Mouse (Mus musculus) liver, embryonic 14.5 days (tissue): ENCODE results near the gene Kpna7. TPM values are rescaled to one million over a fixed set of nuclear protein-coding genes. Genes with fewer than 3 reads are reported as not detected.

Source experiments
- ATAC-seq: fragments of 200-750 bp; cut with Nextera tagmentation; 2 replicates; pipeline ENCODE4 v1.8.0; 2017; ENCODE audit warnings: moderate number of reproducible peaks, mild to moderate bottlenecking, moderate library complexity; ENCODE audit not compliant: insufficient read depth
- DNase-seq, 3 experiments: peaks; one replicate each; pipeline ENCODE4 v3.0.0-alpha.2; 2012 to 2013; ENCODE audit warnings: low read depth in 3 of 3, low spot score in 3 of 3
- H3K27ac ChIP-seq: fragments of 300-500 bp; sonication (generic); 2 replicates; pipeline ENCODE4 v1.5.1; 2014; ENCODE audit warnings: moderate library complexity, mild to moderate bottlenecking, control low read depth, inconsistent platforms
- H3K27me3 ChIP-seq: fragments of 300-500 bp; sonication (generic); 2 replicates; pipeline ENCODE4 v1.6.1; 2014; ENCODE audit warnings: mild to moderate bottlenecking, low read length, moderate library complexity; ENCODE audit not compliant: control insufficient read depth, insufficient read depth
- H3K36me3 ChIP-seq: fragments of 300-500 bp; sonication (generic); replicated peaks from 2 replicates; pipeline ENCODE4 v1.6.1; 2014; ENCODE audit warnings: low read depth; ENCODE audit not compliant: control insufficient read depth, insufficient read depth
- H3K4me1 ChIP-seq, 2 experiments: fragments of 200-500 bp in 1 of 2; fragments of 300-500 bp in 1 of 2; sonication (generic) in 1 of 2; replicated peaks; 2 replicates each; pipeline ENCODE4 v1.6.1; 2012 to 2014; ENCODE audit warnings: antibody characterized with exemption in 1 of 2, inconsistent platforms in 1 of 2, low read length in 1 of 2; ENCODE audit not compliant: control insufficient read depth in 2 of 2, insufficient read depth in 2 of 2
- H3K4me2 ChIP-seq: fragments of 300-500 bp; sonication (generic); 2 replicates; pipeline ENCODE4 v1.6.1; 2014; ENCODE audit warnings: low read depth, mild to moderate bottlenecking, control low read depth, moderate library complexity
- H3K4me3 ChIP-seq, 2 experiments: fragments of 200-500 bp in 1 of 2; fragments of 300-500 bp in 1 of 2; sonication (generic) in 1 of 2; 2 replicates each; pipeline ENCODE4 v1.5.1; 2012 to 2014; ENCODE audit warnings: low read depth in 2 of 2, low read length in 2 of 2, mild to moderate bottlenecking in 2 of 2, control low read depth in 1 of 2, inconsistent platforms in 1 of 2, moderate library complexity in 1 of 2; ENCODE audit not compliant: insufficient read depth in 1 of 2
- H3K9ac ChIP-seq: fragments of 300-500 bp; sonication (generic); replicated peaks from 2 replicates; pipeline ENCODE4 v1.6.1; 2014; ENCODE audit warnings: mild to moderate bottlenecking, control low read depth, moderate library complexity
- H3K9me3 ChIP-seq: fragments of 300-500 bp; sonication (generic); 2 replicates; pipeline ENCODE4 v1.6.1; 2016; ENCODE audit warnings: low read length, mixed read lengths; ENCODE audit not compliant: control insufficient read depth
- CTCF ChIP-seq: IDR thresholded peaks from 2 replicates; pipeline ENCODE4 v1.5.1; 2016; ENCODE audit warnings: antibody characterized with exemption, low read depth, control low read depth
- EP300 ChIP-seq: IDR thresholded peaks from 2 replicates; pipeline ENCODE4 v1.6.1; 2016; ENCODE audit warnings: antibody characterized with exemption, low read depth
- WGBS: fragments of 180-500 bp; shearing (Covaris S2); extraction: QIAGEN DNeasy Blood & Tissue Kit; methylation state at CpG from one replicate; pipeline ENCODE4 v1.1.7; 2014; ENCODE audit not compliant: insufficient replicate concordance; 5-methylcytosine and 5-hydroxymethylcytosine counted together
- polyA plus RNA-seq, 2 experiments: library from polyadenylated mRNA; depleted of rRNA in 1 of 2; stranded (reverse) in 1 of 2; unstranded in 1 of 2; fragments of >200 nt; fragmentation: Nextera tagmentation in 1 of 2; extraction: Ambion mirVana in 1 of 2; gene quantifications; 2 replicates each; pipeline versions ENCODE4 v1.2.1 to v1.2.3; 2012 to 2014

The Kpna7 gene
- polyA plus RNA-seq, 2 experiments = 0.04 to 0.11 TPM

DNA sequence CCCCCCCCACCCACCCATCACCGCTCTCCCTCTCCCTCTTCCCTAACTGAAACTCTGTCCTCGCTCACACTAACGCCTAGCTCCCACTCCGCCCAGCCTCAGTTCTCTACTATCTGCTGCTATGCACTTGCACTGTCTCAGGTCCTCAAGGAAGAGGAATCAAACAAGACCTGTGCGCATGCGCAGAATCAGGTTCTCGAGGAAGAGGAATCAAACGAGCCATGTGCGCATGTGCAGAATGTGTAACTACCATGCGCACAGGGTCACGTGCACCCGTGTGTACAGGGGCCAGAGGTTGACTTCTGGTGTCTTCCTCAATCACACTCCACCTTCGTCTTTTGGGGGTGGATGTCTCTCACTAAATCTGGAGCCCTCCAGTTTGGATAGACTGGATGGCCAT, 96.3 kb downstream of the Kpna7 start:
- H3K27ac ChIP-seq = no peak overlapping the region
- TF ChIP-seq EP300 (no peak), CTCF (no peak)
- H3K36me3 ChIP-seq = no peaks in the 10 kb centered on the region
- peaks cover 0 to 3% of the 10 kb centered on the region in 2 experiments; a peak in 1 of 4 replicates for H3K4me1 ChIP-seq
- DNase-seq (no peak), ATAC-seq (no peak)
- H3K4me3 ChIP-seq = no peak overlapping the region
- 72% methylated on average over 13 of the region's 13 CpGs for WGBS
- no peaks in the 10 kb centered on the region for H3K27me3 ChIP-seq
- no peaks in the 10 kb centered on the region for H3K9me3 ChIP-seq
- no peak overlapping the region for H3K4me2 ChIP-seq
- H3K9ac ChIP-seq = no peak overlapping the region

- Histone ChIP-seq H3K4me3 (no peak overlapping the region), H3K4me1 (peaks cover 0 to 3% of the 10 kb centered on the region in 2 experiments; a peak in 1 of 4 replicates), H3K27ac (no peak overlapping the region), H3K4me2 (no peak overlapping the region), H3K27me3 (no peaks in the 10 kb centered on the region), H3K9me3 (no peaks in the 10 kb centered on the region), H3K9ac (no peak overlapping the region), H3K36me3 (no peaks in the 10 kb centered on the region)
- 79% methylated on average over 5 of the region's 5 CpGs for WGBS
- no peak for DNase-seq
- no peak for TF ChIP-seq EP300
- TF ChIP-seq CTCF = peak; percentile 51
- no peak for ATAC-seq
Measured at GRCm38 (mm10) chr5:144984839-144985238, 99.0 kb downstream of the Kpna7 start.

DNA sequence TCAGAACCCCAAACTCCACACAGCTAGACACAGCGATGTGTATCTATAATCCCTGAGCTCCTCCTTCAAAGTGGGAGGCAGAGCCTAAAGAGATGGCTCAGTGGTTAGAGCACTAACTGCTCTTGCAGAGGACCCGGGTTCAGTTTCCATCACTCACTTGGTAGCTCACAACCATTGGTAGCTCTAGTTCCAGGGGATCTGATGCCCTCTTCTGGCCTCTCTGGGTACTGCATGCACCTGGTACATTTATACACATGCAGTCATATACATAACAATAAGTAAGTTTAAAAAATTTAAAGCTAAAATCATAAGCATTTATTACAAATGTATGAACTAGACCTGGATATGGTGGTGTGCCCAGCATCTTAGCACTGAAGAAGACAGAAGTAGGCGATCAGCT, 100.6 kb downstream of the Kpna7 start:
- DNase-seq = no peak
- WGBS = 65% methylated on average over 3 of the region's 3 CpGs

DNA sequence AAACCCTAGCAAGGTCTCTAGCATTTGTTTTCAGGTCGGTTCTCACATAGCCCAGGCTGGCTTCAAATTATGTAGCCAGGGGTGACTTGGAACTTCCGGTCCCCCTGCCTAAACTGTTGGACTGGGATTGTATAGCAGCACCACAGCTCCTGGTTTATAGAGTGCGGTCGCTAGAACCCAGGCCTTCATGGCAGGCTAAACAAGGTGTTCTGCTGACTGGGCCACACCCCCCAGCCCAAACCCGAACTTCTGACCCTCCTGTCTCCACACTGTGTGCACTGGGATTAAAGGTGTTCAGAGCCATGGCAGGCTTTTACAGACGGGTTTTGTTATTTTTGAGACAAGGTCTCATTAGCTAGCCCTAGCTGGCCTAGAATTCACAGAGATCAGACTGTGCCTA, 104.7 kb downstream of the Kpna7 start:
- Histone ChIP-seq H3K4me2 (no peak overlapping the region), H3K36me3 (no peaks in the 10 kb centered on the region), H3K9ac (no peak overlapping the region), H3K9me3 (no peaks in the 10 kb centered on the region), H3K4me1 (no peaks in the 10 kb centered on the region), H3K27ac (no peak overlapping the region), H3K4me3 (no peak overlapping the region), H3K27me3 (no peaks in the 10 kb centered on the region)
- WGBS = 69% methylated on average over 6 of the region's 6 CpGs
- DNase-seq (no peak), ATAC-seq (no peak)
- TF ChIP-seq EP300 (no peak), CTCF (no peak)

More for the DNA sequence above, 100.6 kb downstream of the Kpna7 start:
- Histone ChIP-seq H3K9me3 (no peaks in the 10 kb centered on the region), H3K36me3 (no peaks in the 10 kb centered on the region), H3K9ac (no peak overlapping the region), H3K4me3 (no peak overlapping the region), H3K4me2 (no peak overlapping the region), H3K27ac (no peak overlapping the region), H3K4me1 (no peaks in the 10 kb centered on the region), H3K27me3 (no peaks in the 10 kb centered on the region)
- no peak for TF ChIP-seq EP300
- peak; percentile 56 for TF ChIP-seq CTCF
- no peak for ATAC-seq

- no peaks in the 10 kb centered on the region for H3K4me1 ChIP-seq
- no peak overlapping the region for H3K4me2 ChIP-seq
- TF ChIP-seq EP300 (no peak), CTCF (no peak)
- no peaks in the 10 kb centered on the region for H3K9me3 ChIP-seq
- H3K36me3 ChIP-seq = no peaks in the 10 kb centered on the region
- no peaks in the 10 kb centered on the region for H3K27me3 ChIP-seq
- H3K9ac ChIP-seq = no peak overlapping the region
- no peak overlapping the region for H3K4me3 ChIP-seq
- no peak for ATAC-seq
- no peak for DNase-seq
- H3K27ac ChIP-seq = no peak overlapping the region
- WGBS = 29% methylated on average over 10 of the region's 10 CpGs
Measured at GRCm38 (mm10) chr5:144978533-144979107, 105.2 kb downstream of the Kpna7 start.
